Comparison of ENCODE assay signal across 10 mouse cellular contexts in genomic region chr3:104320404-104320803, GRCm38 (mm10).
DNase-seq lines count a peak whose midpoint lies in the region; ATAC-seq and TF ChIP-seq lines count a peak whose summit lies in the region.
"Had no signal": no experiment of that assay in that cellular context is flagged by ENCODE, and none has a peak within 500 bp of the region (broad histone marks: within the 10 kb centered on the region; RNA-seq: fewer than 3 reads in every experiment).

No protein-coding gene starts in this region.

- H3K27ac ChIP-seq in heart, embryonic 12.5 days (ENCODE audit: poor library complexity, severe bottlenecking) = peak overlapping the region; percentile 68
- no peak overlapping the region for H3K27ac ChIP-seq in layer of hippocampus, adult 2 months
- H3K27ac ChIP-seq: embryonic facial prominence, embryonic 13.5 days; limb, embryonic 12.5 days had no signal

- no peak for TF ChIP-seq CTCF in C2C12 (IDR thresholded peaks at IDR 0.05; ENCODE audit: control insufficient read depth, insufficient read depth, insufficient read length)
- no peak for TF ChIP-seq CTCF in layer of hippocampus, adult 2 months (conservative IDR thresholded peaks at IDR 0.05)

- H3ac ChIP-seq in C2C12 (ENCODE audit: control insufficient read depth, insufficient read length, low read depth) = no peak overlapping the region

- H3K4me1 ChIP-seq in heart, embryonic 12.5 days (replicated peaks) = peaks cover 44% of the 10 kb centered on the region

- no peak overlapping the region for H3K4me3 ChIP-seq in C2C12 (ENCODE audit: insufficient read depth, poor library complexity, severe bottlenecking)
- H3K4me3 ChIP-seq in heart, embryonic 12.5 days = no peak overlapping the region
- no peak overlapping the region for H3K4me3 ChIP-seq in layer of hippocampus, adult 2 months
- H3K4me3 ChIP-seq: embryonic facial prominence, embryonic 13.5 days; limb, embryonic 12.5 days had no signal

- no peaks in the 10 kb centered on the region for H3K36me3 ChIP-seq in C2C12 (ENCODE audit: control insufficient read depth, insufficient read depth)
- no peaks in the 10 kb centered on the region for H3K36me3 ChIP-seq in heart, embryonic 12.5 days
- H3K36me3 ChIP-seq: embryonic facial prominence, embryonic 13.5 days; limb, embryonic 12.5 days had no signal

- H3K27me3 ChIP-seq in C2C12 (ENCODE audit: control insufficient read depth, insufficient read depth, insufficient read length) = no peaks in the 10 kb centered on the region
- no peaks in the 10 kb centered on the region for H3K27me3 ChIP-seq in heart, embryonic 12.5 days (replicated peaks)
- H3K27me3 ChIP-seq: embryonic facial prominence, embryonic 13.5 days; limb, embryonic 12.5 days had no signal

- DNase-seq in adrenal gland, postnatal 14 days = peak; percentile 24
- no peak for DNase-seq in adrenal gland, adult (ENCODE audit: inconsistent age in 2 of 2, low spot score in 1 of 2)
- peak; percentile 41 to 48 for DNase-seq in kidney, postnatal 25 days
- no peak for DNase-seq in ovary, postnatal 10 days (ENCODE audit: low spot score)
- DNase-seq in layer of hippocampus, adult 2 months (ENCODE audit: low spot score in 2 of 2) = no peak
- no peak for DNase-seq in right cerebral cortex, adult 2 months (ENCODE audit: low spot score in 2 of 2)

- H3K9ac ChIP-seq in heart, embryonic 12.5 days = no peak overlapping the region
- H3K9ac ChIP-seq: embryonic facial prominence, embryonic 13.5 days; limb, embryonic 12.5 days had no signal

- no peaks in the 10 kb centered on the region for H3K79me3 ChIP-seq in C2C12 (ENCODE audit: low read depth)

- H3K79me2 ChIP-seq in C2C12 (ENCODE audit: control insufficient read depth, insufficient read depth) = no peaks in the 10 kb centered on the region

- no peaks in the 10 kb centered on the region for H3K9me3 ChIP-seq in heart, embryonic 12.5 days (replicated peaks)
- H3K9me3 ChIP-seq: embryonic facial prominence, embryonic 13.5 days; limb, embryonic 12.5 days had no signal

- 33% methylated on average over 4 of the region's 4 CpGs for WGBS in heart, embryonic 12.5 days

- no peak overlapping the region for H3K4me2 ChIP-seq in heart, embryonic 12.5 days
- H3K4me2 ChIP-seq: embryonic facial prominence, embryonic 13.5 days; limb, embryonic 12.5 days had no signal

- 0 out of 2 replicates have a peak, but pooled peaks have one; percentile 27 for ATAC-seq in heart, embryonic 12.5 days (ENCODE audit: insufficient number of reproducible peaks, low FRiP score)

TF ChIP-seq in C2C12, 6 proteins besides CTCF, POLR2A, EP300 and RAD21:
- peak; percentile 36 for TF ChIP-seq CEBPB (IDR thresholded peaks at IDR 0.05; ENCODE audit: low read depth)
- TF ChIP-seq MAX (IDR thresholded peaks at IDR 0.05) = no peak
- peak; percentile 82 for TF ChIP-seq USF1 (IDR thresholded peaks at IDR 0.05; ENCODE audit: low read depth)

Comparison
In these comparisons a context has a peak if more than half of its experiments do, and no peak if none do; other contexts are left out.
1. DNase-seq: peak in adrenal gland, postnatal 14 days (single experiment) and kidney, postnatal 25 days (2 of 2); none in adrenal gland, adult (0 of 2), ovary, postnatal 10 days (single experiment), layer of hippocampus, adult 2 months (0 of 2) and right cerebral cortex, adult 2 months (0 of 2).